Mouse (Mus musculus): ENCODE measurements around the gene Abcg5.

Abcg5 gene

GRCm38 (mm10) chr17:84682734-84683717, at the start of gene Abcg5:
Gene Abcg5 (minus strand): TSS chr17:84683011.
- no peak for DNase-seq (ENCODE audit: low read depth, low spot score)

GRCm38 (mm10) chr17:84732612-84733011, 49.8 kb upstream of the Abcg5 start:
- no peak for DNase-seq (ENCODE audit: low read depth, low spot score)

- no peak for DNase-seq (ENCODE audit: low read depth, low spot score)
Observed at GRCm38 (mm10) chr17:84731361-84731760, 48.5 kb upstream of the Abcg5 start.

GRCm38 (mm10) chr17:84729140-84729539, 46.3 kb upstream of the Abcg5 start:
- DNase-seq (ENCODE audit: low read depth, low spot score) = no peak

- no peak for DNase-seq (ENCODE audit: low read depth, low spot score)
Observed at GRCm38 (mm10) chr17:84728201-84728911, 45.5 kb upstream of the Abcg5 start.

- DNase-seq (ENCODE audit: low read depth, low spot score) = no peak
Observed at GRCm38 (mm10) chr17:84725163-84725562, 42.4 kb upstream of the Abcg5 start.

- DNase-seq (ENCODE audit: low read depth, low spot score) = no peak
Observed at GRCm38 (mm10) chr17:84724028-84724427, 41.2 kb upstream of the Abcg5 start.

- DNase-seq (ENCODE audit: low read depth, low spot score) = no peak
Observed at GRCm38 (mm10) chr17:84719105-84719504, 36.3 kb upstream of the Abcg5 start.

- DNase-seq (ENCODE audit: low read depth, low spot score) = no peak
Observed at GRCm38 (mm10) chr17:84717416-84717815, 34.6 kb upstream of the Abcg5 start.

GRCm38 (mm10) chr17:84716252-84716872, 33.6 kb upstream of the Abcg5 start:
- DNase-seq (ENCODE audit: low read depth, low spot score) = no peak

GRCm38 (mm10) chr17:84714930-84715329, 32.1 kb upstream of the Abcg5 start:
- DNase-seq (ENCODE audit: low read depth, low spot score) = no peak

- no peak for DNase-seq (ENCODE audit: low read depth, low spot score)
Observed at GRCm38 (mm10) chr17:84713563-84714164, 30.9 kb upstream of the Abcg5 start.

- DNase-seq (ENCODE audit: low read depth, low spot score) = no peak
Observed at GRCm38 (mm10) chr17:84709403-84709851, 26.6 kb upstream of the Abcg5 start.

- no peak for DNase-seq (ENCODE audit: low read depth, low spot score)
Observed at GRCm38 (mm10) chr17:84708818-84709217, 26.0 kb upstream of the Abcg5 start.

GRCm38 (mm10) chr17:84707407-84707806, 24.6 kb upstream of the Abcg5 start:
- DNase-seq (ENCODE audit: low read depth, low spot score) = peak; percentile 26

GRCm38 (mm10) chr17:84698727-84699126, 15.9 kb upstream of the Abcg5 start:
- peak; percentile 58 for DNase-seq (ENCODE audit: low read depth, low spot score)

GRCm38 (mm10) chr17:84696537-84696936, 13.7 kb upstream of the Abcg5 start:
- DNase-seq (ENCODE audit: low read depth, low spot score) = no peak

- no peak for DNase-seq (ENCODE audit: low read depth, low spot score)
Observed at GRCm38 (mm10) chr17:84693741-84694140, 10.9 kb upstream of the Abcg5 start.

GRCm38 (mm10) chr17:84690111-84690510, 7.3 kb upstream of the Abcg5 start:
- DNase-seq (ENCODE audit: low read depth, low spot score) = no peak

GRCm38 (mm10) chr17:84689316-84689715, 6.5 kb upstream of the Abcg5 start:
- no peak for DNase-seq (ENCODE audit: low read depth, low spot score)

GRCm38 (mm10) chr17:84688834-84689233, 6.0 kb upstream of the Abcg5 start:
- DNase-seq (ENCODE audit: low read depth, low spot score) = no peak

- DNase-seq (ENCODE audit: low read depth, low spot score) = no peak
Observed at GRCm38 (mm10) chr17:84687994-84688393, 5.2 kb upstream of the Abcg5 start.

Measured in CD4-positive, CD25-positive, alpha-beta regulatory T cell, adult 2 months (primary cell).